Mouse (Mus musculus) myocyte (in vitro differentiated cells): Measurements from ENCODE around the gene Xrra1. TPM values are rescaled to one million over a fixed set of nuclear protein-coding genes. Genes with fewer than 3 reads are reported as not detected.

Source experiments
- H3K27me3 ChIP-seq: one replicate; pipeline ENCODE4 v1.6.1; 2011; ENCODE audit not compliant: control insufficient read depth, insufficient read depth, insufficient read length
- H3K36me3 ChIP-seq: one replicate; pipeline ENCODE4 v1.6.1; 2011; ENCODE audit not compliant: control insufficient read depth, insufficient read depth
- H3K4me2 ChIP-seq: one replicate; pipeline ENCODE4 v1.6.1; 2011; ENCODE audit warnings: low read depth, control low read depth
- H3K4me3 ChIP-seq: one replicate; pipeline ENCODE4 v1.5.1; 2011; ENCODE audit warnings: mild to moderate bottlenecking, control low read depth, moderate library complexity
- H3K79me2 ChIP-seq: one replicate; pipeline ENCODE4 v1.6.1; 2011; ENCODE audit not compliant: control insufficient read depth, insufficient read depth
- H3ac ChIP-seq: one replicate; pipeline ENCODE4 v1.6.1; 2011; ENCODE audit not compliant: control insufficient read depth, insufficient read length
- CEBPB ChIP-seq: IDR thresholded peaks from 2 replicates; pipeline ENCODE4 v1.6.1; 2011; ENCODE audit warnings: mild to moderate bottlenecking, moderate library complexity; ENCODE audit not compliant: poor library complexity, insufficient read depth, severe bottlenecking
- E2F4 ChIP-seq: IDR thresholded peaks from one replicate; pipeline ENCODE4 v1.6.1; 2011; ENCODE audit warnings: mild to moderate bottlenecking, control low read depth, moderate library complexity; ENCODE audit not compliant: insufficient read depth
- MAX ChIP-seq: IDR thresholded peaks from one replicate; pipeline ENCODE4 v1.6.1; 2011; ENCODE audit warnings: low read depth, mild to moderate bottlenecking, control low read depth
- MYOD1 ChIP-seq, 3 experiments: IDR thresholded peaks; one replicate each; pipeline ENCODE4 v1.6.1; 2011; ENCODE audit warnings: control low read depth in 2 of 3, low read depth in 2 of 3, mild to moderate bottlenecking in 2 of 3, moderate library complexity in 1 of 3; ENCODE audit not compliant: insufficient read length in 2 of 3, control insufficient read depth in 1 of 3
- MYOG ChIP-seq, 3 experiments: IDR thresholded peaks; one replicate each; pipeline ENCODE4 v1.6.1; 2011; ENCODE audit warnings: control low read depth in 2 of 3, low read depth in 2 of 3, mild to moderate bottlenecking in 2 of 3; ENCODE audit not compliant: insufficient read length in 2 of 3, control insufficient read depth in 1 of 3, insufficient read depth in 1 of 3
- POLR2A ChIP-seq: IDR thresholded peaks from one replicate; pipeline ENCODE4 v1.6.1; 2011; ENCODE audit warnings: low read depth, mild to moderate bottlenecking, control low read depth, moderate library complexity; ENCODE audit not compliant: insufficient read length
- POLR2AphosphoS2 ChIP-seq: IDR thresholded peaks from one replicate; pipeline ENCODE4 v1.6.1; 2011; ENCODE audit warnings: low read depth, control low read depth; ENCODE audit not compliant: insufficient read length
- REST ChIP-seq: IDR thresholded peaks from one replicate; pipeline ENCODE4 v1.6.1; 2011; ENCODE audit warnings: mild to moderate bottlenecking, control low read depth, moderate library complexity; ENCODE audit not compliant: insufficient read depth, insufficient read length
- SRF ChIP-seq: IDR thresholded peaks from one replicate; pipeline ENCODE4 v1.6.1; 2011; ENCODE audit warnings: low read depth; ENCODE audit not compliant: control insufficient read depth, insufficient read length
- TCF12 ChIP-seq: IDR thresholded peaks from one replicate; pipeline ENCODE4 v1.6.1; 2011; ENCODE audit warnings: mild to moderate bottlenecking, control low read depth; ENCODE audit not compliant: poor library complexity, insufficient read depth, severe bottlenecking
- TCF3 ChIP-seq: IDR thresholded peaks from one replicate; pipeline ENCODE4 v1.6.1; 2011; ENCODE audit warnings: low read depth, control low read depth; ENCODE audit not compliant: insufficient read length
- USF1 ChIP-seq: IDR thresholded peaks from one replicate; pipeline ENCODE4 v1.6.1; 2011; ENCODE audit warnings: low read depth, mild to moderate bottlenecking, control low read depth, moderate library complexity
- polyA plus RNA-seq: library from polyadenylated mRNA; unstranded; fragments of >200 nt; fragmentation: generic; extraction: Trizol; gene quantifications from one replicate; pipeline ENCODE4 v1.2.1, GENCODE M21; 2012; ENCODE audit warnings: missing spikeins

Xrra1 gene
- polyA plus RNA-seq, 1 experiment = 0.31 TPM

DNA sequence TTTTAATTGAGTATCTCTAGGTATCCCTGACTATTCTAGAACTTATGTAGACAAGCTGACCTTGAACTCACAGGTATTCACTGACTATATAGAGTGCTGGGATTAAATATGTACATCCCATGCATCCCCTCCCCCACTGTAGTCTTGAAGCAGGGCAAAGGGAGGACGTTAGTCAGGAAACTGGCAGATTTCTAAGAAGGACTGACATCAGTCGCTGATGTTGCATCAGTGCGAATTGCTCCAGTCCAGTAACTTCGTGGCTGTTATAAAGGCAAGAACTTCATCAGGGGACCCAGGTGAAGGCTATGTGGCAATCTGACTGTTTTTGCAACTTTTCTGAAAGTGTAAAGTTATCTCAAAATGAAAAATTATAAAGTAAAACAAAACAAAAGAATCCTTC lies 10.4 kb downstream of the Xrra1 start:
- no peak overlapping the region for H3K4me2 ChIP-seq
- H3K27me3 ChIP-seq = peaks cover 4% of the 10 kb centered on the region
- no peak for TF ChIP-seq TCF3
- no peak for TF ChIP-seq MYOD1 (IDR thresholded peaks at IDR 0.05; ENCODE audit: control insufficient read depth in 1 of 3, insufficient read length in 2 of 3, low read depth in 2 of 3)
- no peak for TF ChIP-seq USF1
- TF ChIP-seq MAX = no peak
- no peak for TF ChIP-seq MYOG (IDR thresholded peaks at IDR 0.05; ENCODE audit: control insufficient read depth in 1 of 3, insufficient read depth in 1 of 3, insufficient read length in 2 of 3, low read depth in 2 of 3)
- no peak for TF ChIP-seq SRF
- TF ChIP-seq TCF12 = no peak
- TF ChIP-seq CEBPB = no peak
- H3K36me3 ChIP-seq = no peaks in the 10 kb centered on the region
- H3K79me2 ChIP-seq = no peaks in the 10 kb centered on the region
- no peak overlapping the region for H3K4me3 ChIP-seq
- no peak overlapping the region for H3ac ChIP-seq

DNA sequence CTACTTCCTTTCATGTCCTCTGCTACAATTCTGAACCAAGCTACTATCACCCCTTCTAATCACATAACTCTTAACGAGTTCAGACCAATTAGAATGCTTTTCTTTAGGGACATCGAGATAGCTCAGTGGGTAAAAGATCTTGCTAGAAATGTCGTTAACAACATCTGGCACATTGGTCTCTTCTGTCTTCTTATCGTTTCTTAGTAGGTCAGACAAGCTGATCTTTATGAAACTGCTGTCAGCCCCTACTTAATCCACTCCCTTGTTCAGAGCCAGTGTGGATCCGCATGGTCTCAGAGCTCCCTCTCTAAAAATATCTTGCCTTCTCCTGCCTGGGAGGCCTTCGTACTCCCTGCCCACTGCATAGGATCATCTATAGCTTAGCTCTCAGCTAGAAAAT lies 15.0 kb downstream of the Xrra1 start:
- no peak overlapping the region for H3K4me3 ChIP-seq
- H3K79me2 ChIP-seq = no peaks in the 10 kb centered on the region
- no peak overlapping the region for H3ac ChIP-seq
- H3K36me3 ChIP-seq = no peaks in the 10 kb centered on the region
- H3K4me2 ChIP-seq = no peak overlapping the region
- H3K27me3 ChIP-seq = peaks cover 4% of the 10 kb centered on the region
- no peak for TF ChIP-seq MYOD1 (IDR thresholded peaks at IDR 0.05; ENCODE audit: control insufficient read depth in 1 of 3, insufficient read length in 2 of 3, low read depth in 2 of 3)
- TF ChIP-seq POLR2AphosphoS2 = no peak
- TF ChIP-seq CEBPB = no peak
- TF ChIP-seq USF1 = no peak
- TF ChIP-seq E2F4 = no peak
- TF ChIP-seq POLR2A = no peak
- TF ChIP-seq TCF12 = no peak
- TF ChIP-seq MYOG (IDR thresholded peaks at IDR 0.05; ENCODE audit: control insufficient read depth in 1 of 3, insufficient read depth in 1 of 3, insufficient read length in 2 of 3, low read depth in 2 of 3) = no peak
- no peak for TF ChIP-seq SRF
- no peak for TF ChIP-seq REST
- TF ChIP-seq MAX = no peak
- no peak for TF ChIP-seq TCF3

DNA sequence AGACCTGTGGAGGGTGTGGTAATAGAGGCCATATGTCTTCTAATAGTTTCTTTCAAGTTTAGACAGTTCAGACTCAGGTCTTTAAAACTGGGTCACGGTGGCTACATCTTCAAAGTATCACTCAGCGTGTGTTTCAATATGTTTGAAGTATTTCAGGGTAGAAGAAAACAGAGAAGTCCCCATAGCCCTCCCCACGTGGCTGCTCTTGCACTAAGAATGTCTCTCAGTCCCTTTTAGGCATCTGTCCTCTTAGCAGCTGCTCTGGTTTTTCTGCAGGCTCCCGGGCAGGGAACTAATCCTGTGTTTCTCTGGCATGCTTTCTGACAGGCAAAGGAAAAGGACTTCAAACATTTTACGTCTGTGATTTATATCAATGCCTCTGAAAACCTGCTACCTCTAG lies 17.0 kb downstream of the Xrra1 start:
- Histone ChIP-seq H3K4me3 (no peak overlapping the region), H3ac (no peak overlapping the region), H3K79me2 (no peaks in the 10 kb centered on the region), H3K27me3 (peaks cover 4% of the 10 kb centered on the region), H3K4me2 (no peak overlapping the region), H3K36me3 (no peaks in the 10 kb centered on the region)
- TF ChIP-seq MYOD1 (IDR thresholded peaks at IDR 0.05; ENCODE audit: control insufficient read depth in 1 of 3, insufficient read length in 2 of 3, low read depth in 2 of 3) = peak in 1 of 3 experiments; percentile 28
- TF ChIP-seq MYOG (IDR thresholded peaks at IDR 0.05; ENCODE audit: control insufficient read depth in 1 of 3, insufficient read depth in 1 of 3, insufficient read length in 2 of 3, low read depth in 2 of 3) = peak in 1 of 3 experiments; percentile 85
- no peak for TF ChIP-seq USF1

DNA sequence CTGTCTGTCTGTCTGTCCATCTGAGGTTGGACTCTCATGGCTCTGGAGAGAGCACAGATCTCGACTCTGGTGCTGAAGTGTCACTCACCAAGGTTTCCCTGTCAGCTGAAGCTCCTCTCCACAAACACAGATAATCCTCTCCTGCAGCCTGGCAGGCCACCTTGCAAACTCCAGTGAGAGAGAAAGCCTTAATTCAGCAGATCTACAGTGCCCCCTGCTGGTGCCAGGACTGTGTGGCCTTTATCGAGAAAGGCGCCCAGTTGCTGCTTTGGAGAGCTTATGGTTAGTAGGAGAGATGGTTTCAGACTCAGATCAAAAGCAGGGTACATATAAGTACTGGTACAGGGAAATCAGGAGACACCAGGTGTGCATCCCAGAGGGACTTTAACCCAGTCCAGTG lies 17.4 kb downstream of the Xrra1 start:
- TF ChIP-seq POLR2AphosphoS2 (no peak), POLR2A (no peak), CEBPB (no peak), MYOG (IDR thresholded peaks at IDR 0.05; ENCODE audit: control insufficient read depth in 1 of 3, insufficient read depth in 1 of 3, insufficient read length in 2 of 3, low read depth in 2 of 3) (no peak), TCF3 (no peak)
- Histone ChIP-seq H3K4me2 (no peak overlapping the region), H3K36me3 (no peaks in the 10 kb centered on the region), H3K4me3 (no peak overlapping the region), H3K27me3 (peaks cover 4% of the 10 kb centered on the region), H3ac (no peak overlapping the region), H3K79me2 (no peaks in the 10 kb centered on the region)

DNA sequence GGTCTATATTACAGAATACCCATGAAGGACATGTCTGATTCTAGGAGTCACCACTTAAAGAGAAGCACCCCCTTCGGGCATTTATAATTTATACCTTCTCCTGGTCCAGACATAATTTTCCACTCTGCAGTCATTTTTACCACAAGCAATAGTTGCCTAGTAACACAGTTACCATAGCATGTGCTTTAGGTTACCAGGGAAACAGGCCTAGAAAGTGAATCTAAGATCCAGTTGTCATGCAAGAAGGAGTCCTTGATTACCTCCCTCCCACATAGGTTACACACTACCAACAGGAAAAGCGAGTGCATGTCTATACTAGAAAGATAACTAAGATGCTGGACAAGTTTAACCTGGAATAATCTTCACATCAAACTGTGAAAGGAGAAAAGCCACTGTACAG lies 19.3 kb downstream of the Xrra1 start:
- Histone ChIP-seq H3K36me3 (no peaks in the 10 kb centered on the region), H3K79me2 (no peaks in the 10 kb centered on the region), H3ac (no peak overlapping the region), H3K4me3 (no peak overlapping the region), H3K27me3 (peaks cover under 1% of the 10 kb centered on the region), H3K4me2 (no peak overlapping the region)
- TF ChIP-seq POLR2A (no peak), MYOD1 (IDR thresholded peaks at IDR 0.05; ENCODE audit: control insufficient read depth in 1 of 3, insufficient read length in 2 of 3, low read depth in 2 of 3) (no peak), SRF (no peak), TCF3 (no peak), MAX (no peak), CEBPB (no peak), POLR2AphosphoS2 (no peak), USF1 (no peak), REST (no peak), E2F4 (no peak)
